In the genomic region with DNA sequence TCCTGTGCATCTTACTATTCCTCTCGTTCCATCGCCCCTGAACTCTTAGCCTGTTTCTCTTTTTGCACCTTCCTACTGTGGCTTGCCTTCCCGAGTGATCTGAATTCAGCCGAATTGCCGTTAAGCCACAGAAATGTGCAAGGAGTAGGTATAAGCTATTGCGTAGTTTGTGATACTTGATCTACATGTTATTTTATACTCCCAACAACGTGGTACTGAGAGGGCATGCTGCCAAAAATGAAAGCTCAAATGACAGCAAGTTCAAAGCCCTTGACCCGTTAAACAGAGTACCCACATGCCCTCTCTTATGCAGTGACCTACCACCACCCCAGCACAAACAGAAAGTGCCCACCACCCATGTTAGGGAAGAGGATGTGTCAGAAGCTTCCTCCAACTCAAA, we compare ENCODE assay signal across 8 mouse cellular contexts. TPM values are rescaled to one million over a fixed set of nuclear protein-coding genes. Genes with fewer than 3 reads are reported as not detected.
DNase-seq lines count a peak whose midpoint lies in the region; ATAC-seq and TF ChIP-seq lines count a peak whose summit lies in the region.

No protein-coding gene starts in this region.

- H3K4me3 ChIP-seq in heart, adult 2 months, result peak overlapping the region; percentile 70
- H3K4me3 ChIP-seq in hindbrain, embryonic 11.5 days (ENCODE audit: low read depth, low read length), result peak overlapping the region; percentile 84
- H3K4me3 ChIP-seq in liver, embryonic 16.5 days (ENCODE audit: low read depth, low read length), result peak overlapping the region; percentile 95

- H3K79me2 ChIP-seq in heart, adult 2 months (replicated peaks; ENCODE audit: control insufficient read depth, insufficient read depth, low read length), result peaks cover 4% of the 10 kb centered on the region; the same call in 1 of the 2 replicates

- TF ChIP-seq POLR2A in heart, adult 2 months (IDR thresholded peaks at IDR 0.05; ENCODE audit: insufficient read depth, low read depth, low read length), result no peak

- no peak for TF ChIP-seq CTCF in heart, adult 2 months (IDR thresholded peaks at IDR 0.05)

- H3K4me2 ChIP-seq in hindbrain, embryonic 11.5 days (replicated peaks; ENCODE audit: low read depth, low read length), result peak overlapping the region; percentile 55
- peak overlapping the region; percentile 86 for H3K4me2 ChIP-seq in liver, embryonic 16.5 days (ENCODE audit: low read depth, low read length)

- intact Hi-C loops in heart, adult 2 months (cut with DNase I), result loop anchor here (2.0 kb wide), 1 partner anchor 84 kb away; the partner anchor contains the start of gene Olfr516

- 2% methylated on average over 8 of the region's 8 CpGs for WGBS in heart, adult 2 months
- 10% methylated on average over 8 of the region's 8 CpGs for WGBS in hindbrain, embryonic 11.5 days
- 2% methylated on average over 8 of the region's 8 CpGs for WGBS in liver, embryonic 16.5 days (ENCODE audit: insufficient replicate concordance)

- H3K27ac ChIP-seq in heart, adult 2 months, result peak overlapping the region; percentile 71
- H3K27ac ChIP-seq in hindbrain, embryonic 11.5 days (ENCODE audit: low read depth, low read length), result no peak overlapping the region
- H3K27ac ChIP-seq in liver, embryonic 16.5 days (ENCODE audit: low read length), result peak overlapping the region; percentile 81

- ATAC-seq in hindbrain, embryonic 11.5 days (ENCODE audit: low FRiP score), result no peak
- ATAC-seq in liver, embryonic 16.5 days (ENCODE audit: low read depth), result no peak
- no peak for ATAC-seq in megakaryocyte progenitor cell, adult 5-6 weeks (replicated peaks; ENCODE audit: poor library complexity)
- no peak for ATAC-seq in erythroid progenitor cell, adult 5-6 weeks (replicated peaks; ENCODE audit: low FRiP score, poor library complexity, severe bottlenecking)

- H3K4me1 ChIP-seq in heart, adult 2 months (ENCODE audit: control insufficient read depth, insufficient read depth, low read length), result peaks cover 12% of the 10 kb centered on the region
- no peaks in the 10 kb centered on the region; the same call in 1 of the 2 replicates for H3K4me1 ChIP-seq in hindbrain, embryonic 11.5 days (replicated peaks; ENCODE audit: control insufficient read depth, insufficient read depth, low read length)
- peaks cover 15% of the 10 kb centered on the region for H3K4me1 ChIP-seq in liver, embryonic 16.5 days (ENCODE audit: control insufficient read depth, low read depth, low read length)

- no peaks in the 10 kb centered on the region for H3K27me3 ChIP-seq in heart, adult 2 months (ENCODE audit: control insufficient read depth, insufficient read depth, low read length)
- H3K27me3 ChIP-seq in hindbrain, embryonic 11.5 days (ENCODE audit: control insufficient read depth, insufficient read depth, low read length), result no peaks in the 10 kb centered on the region
- no peaks in the 10 kb centered on the region for H3K27me3 ChIP-seq in liver, embryonic 16.5 days (ENCODE audit: control insufficient read depth, insufficient read depth, low read depth, low read length)

- TF ChIP-seq EP300 in heart, adult 2 months (IDR thresholded peaks at IDR 0.05; ENCODE audit: insufficient read depth, low read depth, low read length), result no peak

- DNase-seq in heart, adult 2 months, result no peak
- DNase-seq in heart, adult 9 months (ENCODE audit: low spot score in 2 of 2), result no peak
- peak; percentile 25 for DNase-seq in MN1 (ENCODE audit: low spot score)
- no peak for DNase-seq in hindbrain, embryonic 11.5 days (ENCODE audit: low spot score)
- DNase-seq in frontal cortex, postnatal 36 days (ENCODE audit: low spot score in 2 of 2), result no peak

- peak overlapping the region; percentile 92 for H3K9ac ChIP-seq in heart, adult 2 months (ENCODE audit: low read depth, low read length)
- H3K9ac ChIP-seq in hindbrain, embryonic 11.5 days (ENCODE audit: low read depth, low read length), result peak overlapping the region; percentile 92
- peak overlapping the region; percentile 89 for H3K9ac ChIP-seq in liver, embryonic 16.5 days (ENCODE audit: low read depth, low read length)

- H3K9me3 ChIP-seq in hindbrain, embryonic 11.5 days (ENCODE audit: control insufficient read depth, low read length), result no peaks in the 10 kb centered on the region
- H3K9me3 ChIP-seq in liver, embryonic 16.5 days (replicated peaks; ENCODE audit: control insufficient read depth, low read length), result no peaks in the 10 kb centered on the region; the same call in 1 of the 2 replicates

- peaks cover 2% of the 10 kb centered on the region for H3K36me3 ChIP-seq in heart, adult 2 months (ENCODE audit: control insufficient read depth, insufficient read depth, low read length)
- peaks cover 8% of the 10 kb centered on the region for H3K36me3 ChIP-seq in hindbrain, embryonic 11.5 days (ENCODE audit: control insufficient read depth, insufficient read depth, low read length)
- H3K36me3 ChIP-seq in liver, embryonic 16.5 days (ENCODE audit: control insufficient read depth, insufficient read depth), result peaks cover 19% of the 10 kb centered on the region

RNA-seq across cellular contexts. Expression of gene Eif3f, which starts 0.6 kb away (rescaled TPM):
- 10 to 100 TPM; 78.6 to 97.2 TPM for total RNA-seq in heart, adult 2 months (2021)
- polyA plus RNA-seq in heart, adult 2 months (2012; rRNA removed), result 72.1 and 72.8 TPM in 2 replicates
- polyA plus RNA-seq in hindbrain, embryonic 11.5 days (2014; fragmentation: Nextera tagmentation; extraction: Ambion mirVana), result 78.7 and 87.3 TPM in 2 replicates
- 28.0 and 29.1 TPM in 2 replicates for polyA plus RNA-seq in liver, embryonic 16.5 days (2015; fragmentation: Nextera tagmentation; extraction: Ambion mirVana)
- total RNA-seq in megakaryocyte progenitor cell, adult 5-6 weeks (2015), result 230 and 235 TPM in 2 replicates
- total RNA-seq in megakaryocyte progenitor cell, adult 5-6 weeks (2017), result 71.4 and 76.6 TPM in 2 replicates
- total RNA-seq in erythroid progenitor cell, adult 5-6 weeks (2015; ENCODE audit: low replicate concordance), result 51.1 and 68.1 TPM in 2 replicates
- 25.4 and 26.3 TPM in 2 replicates for total RNA-seq in erythroid progenitor cell, adult 5-6 weeks (2017; ENCODE audit: low replicate concordance)

RNA-seq across cellular contexts. Expression of gene Nlrp10, which starts 4.9 kb away (rescaled TPM):
- total RNA-seq in heart, adult 2 months (2021), result 10 to 100 TPM; 17.4 to 21.0 TPM
- 8.1 and 14.4 TPM in 2 replicates for polyA plus RNA-seq in heart, adult 2 months (2012; rRNA removed)
- not detected in 2 replicates for polyA plus RNA-seq in hindbrain, embryonic 11.5 days (2014; fragmentation: Nextera tagmentation; extraction: Ambion mirVana)
- polyA plus RNA-seq in liver, embryonic 16.5 days (2015; fragmentation: Nextera tagmentation; extraction: Ambion mirVana), result 0.04 TPM in 1 of 2 replicates, not detected in the other
- 1.2 and 1.4 TPM in 2 replicates for total RNA-seq in megakaryocyte progenitor cell, adult 5-6 weeks (2015)
- 1.3 and 1.4 TPM in 2 replicates for total RNA-seq in megakaryocyte progenitor cell, adult 5-6 weeks (2017)
- 0.36 TPM in 1 of 2 replicates, not detected in the other for total RNA-seq in erythroid progenitor cell, adult 5-6 weeks (2015; ENCODE audit: low replicate concordance)
- total RNA-seq in erythroid progenitor cell, adult 5-6 weeks (2017; ENCODE audit: low replicate concordance), result not detected in 2 replicates

RNA-seq across cellular contexts. Expression of gene Tub, which starts 15.3 kb away (rescaled TPM):
- total RNA-seq in heart, adult 2 months (2021), result under 1 TPM; 0.26 to 0.52 TPM
- 0.45 and 1.2 TPM in 2 replicates for polyA plus RNA-seq in heart, adult 2 months (2012; rRNA removed)
- 14.6 and 15.7 TPM in 2 replicates for polyA plus RNA-seq in hindbrain, embryonic 11.5 days (2014; fragmentation: Nextera tagmentation; extraction: Ambion mirVana)
- polyA plus RNA-seq in liver, embryonic 16.5 days (2015; fragmentation: Nextera tagmentation; extraction: Ambion mirVana), result 0.05 and 0.11 TPM in 2 replicates
- total RNA-seq in megakaryocyte progenitor cell, adult 5-6 weeks (2015), result not detected in 2 replicates
- not detected in 2 replicates for total RNA-seq in megakaryocyte progenitor cell, adult 5-6 weeks (2017)
- not detected in 2 replicates for total RNA-seq in erythroid progenitor cell, adult 5-6 weeks (2015; ENCODE audit: low replicate concordance)
- total RNA-seq in erythroid progenitor cell, adult 5-6 weeks (2017; ENCODE audit: low replicate concordance), result 0.64 TPM in 1 of 2 replicates, not detected in the other

RNA-seq across cellular contexts. Expression of gene Olfr519, which starts 40.6 kb away (rescaled TPM):
- not detected for total RNA-seq in heart, adult 2 months (2021)
- not detected in 2 replicates for polyA plus RNA-seq in heart, adult 2 months (2012; rRNA removed)
- polyA plus RNA-seq in hindbrain, embryonic 11.5 days (2014; fragmentation: Nextera tagmentation; extraction: Ambion mirVana), result not detected in 2 replicates
- polyA plus RNA-seq in liver, embryonic 16.5 days (2015; fragmentation: Nextera tagmentation; extraction: Ambion mirVana), result not detected in 2 replicates
- not detected in 2 replicates for total RNA-seq in megakaryocyte progenitor cell, adult 5-6 weeks (2015)
- total RNA-seq in megakaryocyte progenitor cell, adult 5-6 weeks (2017), result not detected in 2 replicates
- not detected in 2 replicates for total RNA-seq in erythroid progenitor cell, adult 5-6 weeks (2015; ENCODE audit: low replicate concordance)
- not detected in 2 replicates for total RNA-seq in erythroid progenitor cell, adult 5-6 weeks (2017; ENCODE audit: low replicate concordance)

RNA-seq across cellular contexts. Expression of gene Olfr518, which starts 50.0 kb away (rescaled TPM):
- not detected for total RNA-seq in heart, adult 2 months (2021)
- not detected in 2 replicates for polyA plus RNA-seq in heart, adult 2 months (2012; rRNA removed)
- not detected in 2 replicates for polyA plus RNA-seq in hindbrain, embryonic 11.5 days (2014; fragmentation: Nextera tagmentation; extraction: Ambion mirVana)
- polyA plus RNA-seq in liver, embryonic 16.5 days (2015; fragmentation: Nextera tagmentation; extraction: Ambion mirVana), result not detected in 2 replicates
- total RNA-seq in megakaryocyte progenitor cell, adult 5-6 weeks (2015), result not detected in 2 replicates
- total RNA-seq in megakaryocyte progenitor cell, adult 5-6 weeks (2017), result not detected in 2 replicates
- total RNA-seq in erythroid progenitor cell, adult 5-6 weeks (2015; ENCODE audit: low replicate concordance), result not detected in 2 replicates
- not detected in 2 replicates for total RNA-seq in erythroid progenitor cell, adult 5-6 weeks (2017; ENCODE audit: low replicate concordance)

Comparison
In these comparisons a context has a peak if more than half of its experiments do, and no peak if none do; other contexts are left out.
1. RNA of gene Nlrp10, which starts 4.9 kb away (total RNA-seq): 17.4 to 21.0 TPM in heart, adult 2 months; 1.2 to 1.4 TPM in megakaryocyte progenitor cell, adult 5-6 weeks and 0.36 TPM in erythroid progenitor cell, adult 5-6 weeks; every median in the first group is over 4 times any median in the second.
2. Peak in every context shown above with its lines, with median percentiles within 50 percentile points of each other: H3K4me3 ChIP-seq and H3K9ac ChIP-seq.